Mouse (Mus musculus) olfactory bulb, adult 2 months (tissue): ENCODE data around the gene Lrrfip2. TPM values are rescaled to one million over a fixed set of nuclear protein-coding genes. Genes with fewer than 3 reads are reported as not detected.

Source experiments
- H3K27ac ChIP-seq: fragments of 200-500 bp; 2 replicates; pipeline ENCODE4 v1.5.1; 2012; ENCODE audit warnings: low read depth, low read length; ENCODE audit not compliant: insufficient read depth
- H3K4me1 ChIP-seq: fragments of 200-500 bp; 2 replicates; pipeline ENCODE4 v1.6.1; 2012; ENCODE audit warnings: low read length; ENCODE audit not compliant: control insufficient read depth, insufficient read depth
- H3K4me3 ChIP-seq: fragments of 200-500 bp; 2 replicates; pipeline ENCODE4 v1.5.1; 2012; ENCODE audit warnings: mild to moderate bottlenecking, low read depth, low read length, moderate library complexity; ENCODE audit not compliant: insufficient read depth
- CTCF ChIP-seq: fragments of 200-500 bp; IDR thresholded peaks from 2 replicates; pipeline ENCODE4 v1.5.1; 2012; ENCODE audit warnings: low read depth, mild to moderate bottlenecking, low read length, moderate library complexity; ENCODE audit not compliant: insufficient read depth
- POLR2A ChIP-seq: fragments of 200-500 bp; IDR thresholded peaks from 2 replicates; pipeline ENCODE4 v1.6.1; 2012; ENCODE audit warnings: mild to moderate bottlenecking, low read depth, low read length, moderate library complexity; ENCODE audit not compliant: insufficient read depth
- WGBS: fragments of 180-500 bp; shearing (Covaris S2); methylation state at CpG from one replicate; pipeline ENCODE4 v1.1.7; 2018; 5-methylcytosine and 5-hydroxymethylcytosine counted together
- polyA plus RNA-seq: library from polyadenylated mRNA; stranded (reverse); fragments of >200 nt; gene quantifications from 2 replicates; pipeline ENCODE4 v1.2.4, GENCODE M21; 2012; ENCODE audit warnings: low replicate concordance; ENCODE audit not compliant: missing spikeins, insufficient read depth, insufficient read length

Lrrfip2 gene
- polyA plus RNA-seq, 1 experiment, result not detected

DNA sequence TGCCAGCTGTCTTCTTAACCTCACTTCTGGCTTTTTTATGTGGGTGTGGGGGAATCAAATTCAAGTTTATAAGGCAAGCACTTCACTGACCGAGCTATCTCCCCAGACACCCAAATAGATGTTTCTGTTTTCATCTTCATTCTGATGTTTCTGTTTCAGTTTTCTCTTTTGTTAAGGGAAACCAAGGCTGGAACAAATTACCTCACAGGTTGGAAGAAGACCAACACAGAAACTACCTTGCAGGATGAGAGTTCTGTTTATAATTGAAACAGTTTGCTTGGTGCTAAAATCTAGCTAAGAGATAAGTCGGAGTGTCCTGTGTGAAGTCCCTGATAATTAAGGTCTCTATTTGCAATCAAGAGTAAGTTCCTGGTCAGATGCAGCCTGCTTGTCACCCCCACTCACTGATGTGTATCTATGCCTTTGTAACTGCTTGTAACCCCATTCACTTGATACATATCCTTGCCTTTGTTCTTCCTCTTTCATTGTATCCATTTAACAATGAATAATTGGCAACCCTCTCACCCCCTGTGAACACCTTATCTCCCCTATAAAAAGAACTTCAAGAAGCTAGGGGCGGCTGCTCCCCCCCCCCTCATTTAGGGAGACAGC is 30.3 kb upstream of the Lrrfip2 start:
- no peak overlapping the region for H3K4me3 ChIP-seq
- TF ChIP-seq CTCF, result no peak
- TF ChIP-seq POLR2A, result no peak
- WGBS, result 58% methylated on average over 3 of the region's 3 CpGs
- H3K27ac ChIP-seq, result no peak overlapping the region
- 0 out of 2 replicates have a peak, but pooled peaks cover 2% of the 10 kb centered on the region for H3K4me1 ChIP-seq

DNA sequence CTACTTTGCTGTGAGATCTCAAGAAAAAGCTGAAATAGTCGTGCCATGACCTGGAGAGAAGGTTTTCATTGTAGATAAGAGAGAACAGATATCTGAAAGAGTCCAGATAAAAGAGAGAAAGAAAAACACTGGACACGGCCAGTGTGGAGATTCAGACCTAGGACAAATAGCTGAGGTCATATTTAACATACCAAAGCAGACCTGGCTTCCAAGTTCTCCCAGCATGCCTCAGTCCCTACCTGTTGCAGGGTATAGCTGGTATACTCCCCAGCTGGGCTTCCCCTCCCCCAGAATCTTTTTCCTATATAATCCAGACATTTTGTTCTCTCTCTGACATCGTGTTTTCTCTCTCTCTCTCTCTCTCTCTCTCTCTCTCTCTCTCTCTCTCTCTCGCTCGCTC is 29.4 kb upstream of the Lrrfip2 start:
- no peak for TF ChIP-seq CTCF
- Histone ChIP-seq H3K4me3 (no peak overlapping the region), H3K27ac (no peak overlapping the region), H3K4me1 (no peaks in the 10 kb centered on the region)
- 15% methylated on average over 5 of the region's 5 CpGs for WGBS

DNA sequence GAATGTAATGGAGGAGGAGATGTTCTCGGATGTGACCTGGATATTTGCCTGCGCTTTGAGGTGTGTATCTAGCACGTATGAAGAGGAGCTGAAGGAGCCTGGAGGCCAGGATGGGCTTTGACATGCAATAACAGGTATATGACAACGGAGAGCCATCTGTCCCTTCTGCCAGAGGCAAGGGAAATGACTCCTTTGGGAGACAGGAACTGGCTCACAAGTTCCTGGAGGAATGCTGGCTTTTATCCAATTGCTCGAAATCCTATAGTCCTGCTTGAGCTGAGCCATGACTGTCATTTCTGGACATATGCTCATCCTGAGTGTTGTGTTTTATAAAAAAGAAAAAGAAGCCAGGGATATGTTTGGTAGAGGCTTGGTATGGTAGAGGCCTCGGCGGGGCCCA is 28.5 kb upstream of the Lrrfip2 start:
- 67% methylated on average over 7 of the region's 7 CpGs for WGBS
- H3K27ac ChIP-seq, result no peak overlapping the region
- no peak for TF ChIP-seq CTCF
- no peak for TF ChIP-seq POLR2A
- H3K4me1 ChIP-seq, result no peaks in the 10 kb centered on the region
- H3K4me3 ChIP-seq, result no peak overlapping the region

DNA sequence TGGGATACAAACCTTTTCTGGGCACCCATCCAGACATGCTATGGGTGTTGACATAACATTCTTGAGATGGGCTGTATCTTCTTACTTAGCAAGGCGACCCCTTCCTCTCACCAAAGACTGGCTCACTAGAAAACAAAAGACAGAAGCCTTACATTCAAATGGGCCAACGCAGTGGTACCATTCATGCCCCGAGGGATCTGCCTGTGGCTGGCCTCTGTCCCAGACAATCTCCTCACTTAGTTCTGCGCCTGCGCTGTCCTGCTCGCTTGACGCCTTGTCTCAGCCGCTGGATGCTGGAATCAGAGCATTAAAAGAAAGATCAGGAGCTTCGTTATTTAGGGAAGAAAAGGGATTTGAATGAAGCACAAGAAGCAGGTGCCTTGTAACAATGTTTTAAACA is 24.7 kb upstream of the Lrrfip2 start:
- H3K4me1 ChIP-seq, result no peaks in the 10 kb centered on the region
- no peak overlapping the region for H3K4me3 ChIP-seq
- 45% methylated on average over 9 of the region's 9 CpGs for WGBS
- TF ChIP-seq POLR2A (no peak), CTCF (no peak)
- no peak overlapping the region for H3K27ac ChIP-seq

DNA sequence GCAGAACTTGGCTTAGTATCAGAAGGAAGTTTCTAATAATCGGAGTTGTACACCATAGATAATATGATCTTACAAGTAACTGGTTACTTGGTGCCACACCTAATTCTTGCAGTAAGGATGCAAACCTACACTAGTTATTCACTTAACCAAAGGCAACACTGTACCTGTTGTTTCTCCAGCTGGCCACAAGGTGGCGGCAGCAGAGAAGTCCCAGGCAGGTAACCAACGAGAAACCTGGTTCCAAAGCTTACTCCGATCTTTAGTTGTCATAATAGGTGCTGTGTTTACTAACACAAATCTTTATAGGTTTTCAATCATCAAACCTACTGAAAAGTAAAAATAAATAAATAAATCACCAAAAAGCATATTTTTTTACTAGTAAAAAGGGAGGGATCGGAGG is 24.3 kb upstream of the Lrrfip2 start:
- 27% methylated on average over 5 of the region's 5 CpGs for WGBS

DNA sequence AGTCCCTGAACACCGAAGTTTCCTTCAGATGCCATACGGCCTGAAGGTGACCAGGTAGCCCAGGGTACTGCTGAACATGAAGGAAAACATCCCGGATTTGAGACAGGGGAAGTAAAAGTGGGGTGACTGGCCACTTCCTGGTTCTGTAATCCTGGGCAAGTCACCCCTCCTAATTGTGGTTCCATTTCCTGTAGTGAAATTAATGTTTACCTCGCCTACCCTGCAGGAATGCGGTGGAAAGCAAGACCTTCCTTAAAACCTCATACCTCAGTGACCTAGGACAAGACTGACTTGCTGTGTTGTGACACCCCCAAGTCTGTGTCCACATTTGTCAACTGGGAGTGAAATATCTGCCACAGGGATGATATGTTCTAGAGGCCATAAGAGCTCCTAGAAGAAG is 22.8 kb upstream of the Lrrfip2 start:
- Histone ChIP-seq H3K4me3 (no peak overlapping the region), H3K4me1 (no peaks in the 10 kb centered on the region), H3K27ac (no peak overlapping the region)
- WGBS, result 85% methylated on average over 5 of the region's 5 CpGs
- TF ChIP-seq POLR2A (no peak), CTCF (no peak)

More for the DNA sequence above, 24.3 kb upstream of the Lrrfip2 start:
- H3K4me1 ChIP-seq, result no peaks in the 10 kb centered on the region
- TF ChIP-seq POLR2A (no peak), CTCF (0 out of 2 replicates have a peak, but pooled peaks have one; percentile 5)
- no peak overlapping the region for H3K4me3 ChIP-seq
- no peak overlapping the region for H3K27ac ChIP-seq

DNA sequence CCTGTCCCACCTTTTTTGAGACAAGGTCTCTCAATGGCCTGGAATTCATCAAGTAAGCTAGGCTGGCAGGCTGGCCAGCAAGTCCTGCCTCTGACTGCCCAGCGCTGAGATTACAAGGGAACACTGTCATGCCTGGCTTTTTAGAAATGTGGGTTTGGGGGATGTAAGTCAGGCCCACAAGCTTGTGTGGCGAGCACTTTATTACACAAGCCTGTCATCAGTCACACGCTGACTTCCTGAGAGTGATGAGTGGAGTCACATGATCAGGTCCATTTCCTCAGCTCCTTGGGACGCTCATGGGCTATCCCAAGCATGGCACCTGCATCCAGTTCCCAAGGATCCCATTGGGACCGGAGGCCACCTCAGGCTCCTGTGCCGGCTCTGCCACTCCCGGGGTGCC is 21.7 kb upstream of the Lrrfip2 start:
- Histone ChIP-seq H3K27ac (no peak overlapping the region), H3K4me1 (no peaks in the 10 kb centered on the region), H3K4me3 (no peak overlapping the region)
- TF ChIP-seq CTCF (no peak), POLR2A (no peak)
- 93% methylated on average over 7 of the region's 7 CpGs for WGBS

DNA sequence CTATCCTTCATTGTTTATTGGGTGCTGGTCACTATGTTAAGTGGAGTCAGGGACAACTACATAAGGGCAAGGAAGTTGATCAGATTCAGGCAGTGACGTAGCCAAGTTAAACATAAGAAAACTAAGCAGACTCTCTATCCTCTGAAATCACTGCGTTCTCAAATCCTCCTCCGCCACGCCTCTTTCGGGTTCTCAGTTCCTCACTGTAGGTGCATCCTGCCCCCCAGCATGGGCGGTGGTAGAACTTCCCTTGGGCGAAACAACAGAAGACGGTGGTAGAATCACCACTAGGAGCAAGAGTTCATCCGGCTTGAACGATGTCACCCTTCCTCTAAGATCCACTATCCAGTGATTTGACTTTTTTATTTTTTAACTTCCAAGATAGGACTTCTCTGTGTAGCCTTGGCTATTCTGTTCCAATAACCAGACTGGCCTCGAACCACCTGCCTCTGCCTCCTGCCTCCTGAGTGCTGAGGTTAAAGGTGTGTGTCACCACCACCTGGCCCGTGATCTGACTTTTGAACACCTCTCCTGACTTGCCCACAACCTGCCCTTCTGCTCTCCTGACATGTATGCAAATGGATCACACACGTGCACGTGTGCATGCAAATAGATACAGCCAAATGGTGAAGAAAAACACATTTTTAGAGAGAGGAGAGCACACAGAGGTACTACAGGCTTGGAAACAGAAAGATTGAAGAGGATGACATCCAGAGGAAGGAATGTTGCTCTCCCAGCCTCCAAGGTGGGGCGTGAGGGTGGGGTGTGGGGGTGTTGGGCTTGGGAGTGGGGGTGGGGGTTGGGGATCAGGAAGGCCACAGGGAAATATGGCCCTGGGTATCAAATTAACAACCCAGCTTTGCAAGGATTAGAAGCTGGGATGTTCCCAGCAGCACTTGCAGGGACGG is 20.7 kb upstream of the Lrrfip2 start:
- H3K27ac ChIP-seq, result no peak overlapping the region
- H3K4me1 ChIP-seq, result no peaks in the 10 kb centered on the region
- TF ChIP-seq POLR2A (no peak), CTCF (no peak)
- 87% methylated on average over 16 of the region's 16 CpGs for WGBS
- H3K4me3 ChIP-seq, result no peak overlapping the region

DNA sequence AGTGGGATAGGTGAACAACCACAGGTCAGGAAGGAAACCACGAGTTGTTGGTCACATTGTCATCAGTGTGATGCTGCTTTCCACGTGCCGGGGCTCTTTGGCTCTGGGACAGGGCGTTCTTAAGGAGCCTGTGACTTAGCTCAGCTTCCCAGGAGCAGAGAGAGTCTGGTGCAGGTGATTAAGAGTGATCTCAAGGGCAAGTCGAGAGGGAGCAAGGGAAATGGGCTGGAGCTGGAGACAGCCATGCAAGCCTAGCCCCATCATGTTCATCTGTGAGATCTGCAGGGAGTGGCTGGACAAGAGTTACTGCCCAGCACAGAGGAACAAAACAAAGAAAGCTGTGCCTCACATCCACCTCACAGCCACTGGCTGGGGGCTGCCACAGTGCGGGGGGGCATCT is 19.8 kb upstream of the Lrrfip2 start:
- no peaks in the 10 kb centered on the region for H3K4me1 ChIP-seq
- H3K4me3 ChIP-seq, result no peak overlapping the region
- TF ChIP-seq POLR2A, result no peak
- no peak for TF ChIP-seq CTCF
- H3K27ac ChIP-seq, result no peak overlapping the region
- WGBS, result 70% methylated on average over 6 of the region's 6 CpGs

DNA sequence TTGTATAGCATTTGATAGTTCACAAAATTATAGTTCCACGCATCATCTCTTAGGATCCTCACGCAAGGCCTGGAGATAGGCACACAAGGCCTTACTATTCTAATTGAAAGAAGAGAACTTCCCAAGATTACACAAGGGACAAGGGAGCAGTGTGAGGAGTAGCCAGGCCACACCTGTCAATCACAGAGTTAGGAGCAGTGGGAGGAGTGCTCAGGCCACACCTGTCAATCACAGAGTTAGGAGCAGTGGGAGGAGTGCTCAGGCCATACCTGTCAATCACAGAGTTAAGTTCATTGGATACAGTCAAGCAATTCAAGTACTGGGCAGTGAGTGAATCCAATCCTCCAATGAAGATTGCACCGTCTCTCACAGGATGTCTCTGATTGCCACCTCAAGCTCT is 17.0 kb upstream of the Lrrfip2 start:
- no peak for TF ChIP-seq CTCF
- no peak for TF ChIP-seq POLR2A
- Histone ChIP-seq H3K27ac (no peak overlapping the region), H3K4me1 (no peaks in the 10 kb centered on the region), H3K4me3 (no peak overlapping the region)
- 88% methylated on average over 3 of the region's 3 CpGs for WGBS
